Mouse (Mus musculus) regulatory T cell (primary cell): Measurements from ENCODE around the gene Btf3l4.

Experiments
- in situ Hi-C: fragments of 300-600 bp; cut with MboI, MseI; formaldehyde crosslinking; loops from one replicate; pipeline ENCODE4 v1.15.1; 2025; ENCODE audit warnings: high pct_unique_total_duplicates

Gene Btf3l4

DNA sequence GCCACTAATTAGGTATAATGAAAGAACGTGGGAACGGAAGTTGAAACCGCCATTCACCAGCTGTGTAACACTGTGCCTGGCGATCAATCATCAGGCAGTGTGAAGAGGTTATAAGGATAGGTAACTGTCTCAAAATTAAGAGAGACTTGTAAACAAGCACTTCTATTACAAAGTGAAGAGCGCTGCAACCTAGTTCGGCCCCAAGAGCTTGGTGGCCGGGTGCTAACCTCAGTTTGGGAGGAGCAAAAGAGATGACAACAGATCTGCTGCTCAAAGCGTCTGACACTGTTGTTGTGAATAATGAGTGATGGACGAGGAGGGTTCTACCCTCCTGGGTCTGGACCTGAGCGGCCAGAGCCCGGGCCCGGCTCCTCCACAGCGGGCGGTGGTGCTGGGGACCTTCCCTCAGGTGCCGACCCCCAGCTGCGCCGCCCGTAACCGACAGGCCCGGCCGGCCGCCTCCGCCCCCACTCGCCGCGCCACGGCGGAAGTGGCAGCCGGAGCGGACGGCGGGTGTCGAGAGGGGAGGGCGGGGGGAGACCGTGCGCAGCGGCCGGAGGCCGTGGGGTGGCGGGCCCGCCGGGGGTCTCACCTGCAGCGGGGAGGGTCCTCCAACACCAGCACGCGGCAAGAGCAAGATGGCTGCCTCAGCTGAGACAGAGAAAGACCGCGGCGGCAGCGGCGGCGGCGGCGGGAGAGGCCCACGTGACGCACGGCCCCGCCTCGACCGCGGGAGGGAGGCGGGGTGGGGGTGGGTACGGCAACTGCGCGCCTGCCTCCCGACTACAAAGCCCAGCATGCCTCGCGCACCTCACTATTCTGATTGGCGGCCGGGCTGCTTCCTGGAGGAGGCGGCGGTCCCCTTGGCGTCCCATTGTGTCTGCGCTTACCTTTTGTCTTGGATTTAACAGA, at the start of gene Btf3l4:
Gene Btf3l4, minus strand, starts transcription at position 699 of the 912 bp plus-strand sequence.
- in situ Hi-C loops, result no loop called here

GRCm38 (mm10) chr4:108878963-108879822, 45.8 kb upstream of the Btf3l4 start, which contains the start of gene Rab3b:
Rab3b (plus strand) TSS chr4:108879063.
- in situ Hi-C loops, result no loop called here

- in situ Hi-C loops, result no loop called here
These were observed 44.5 kb upstream of the Btf3l4 start for GRCm38 (mm10) chr4:108877901-108878300.

DNA sequence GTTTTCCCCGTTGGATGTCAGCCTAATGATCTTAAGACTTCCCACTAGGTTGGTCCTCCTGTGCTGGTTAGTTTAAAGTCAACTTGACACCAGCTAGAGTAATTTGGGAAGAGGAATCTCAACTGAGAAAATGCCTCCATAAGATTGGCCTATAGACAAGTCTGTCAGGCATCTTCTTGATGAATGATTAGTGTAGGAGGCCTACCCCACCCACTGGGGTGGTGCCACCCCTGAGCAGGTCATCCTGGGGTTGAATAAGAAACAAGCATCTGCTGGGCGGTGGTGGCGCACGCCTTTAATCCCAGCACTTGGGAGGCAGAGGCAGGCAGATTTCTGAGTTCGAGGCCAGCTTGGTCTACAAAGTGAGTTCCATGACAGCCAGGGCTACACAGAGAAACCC, 40.3 kb upstream of the Btf3l4 start:
- in situ Hi-C loops, result no loop called here

GRCm38 (mm10) chr4:108869730-108870374, 36.4 kb upstream of the Btf3l4 start:
- in situ Hi-C loops, result loop anchor here (5.0 kb wide), 2 partner anchors 107 to 297 kb away; no protein-coding TSS in a partner anchor

- in situ Hi-C loops, result loop anchor here (5.0 kb wide), 2 partner anchors 110 to 300 kb away; no protein-coding TSS in a partner anchor
These were observed 33.4 kb upstream of the Btf3l4 start for GRCm38 (mm10) chr4:108866806-108867205.

DNA sequence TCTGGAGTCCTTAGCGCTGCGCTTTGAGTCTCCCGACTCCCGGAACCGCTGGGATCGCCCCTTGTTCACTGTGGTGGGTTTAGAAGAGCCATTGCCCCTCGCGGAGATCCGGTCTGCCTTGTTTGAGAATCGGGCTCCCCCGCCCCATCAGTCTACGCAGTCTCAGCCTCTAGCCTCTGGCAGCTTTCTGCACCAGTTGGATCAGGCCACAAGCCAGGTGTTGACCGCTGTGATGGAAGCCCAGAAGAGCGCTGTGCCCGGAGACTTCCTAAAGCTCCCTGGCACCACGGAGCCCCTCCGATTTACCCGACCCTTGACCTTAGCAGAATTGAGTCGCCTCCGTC, 15.1 kb upstream of the Btf3l4 start, which contains the start of gene A730015C16Rik:
Gene A730015C16Rik, minus strand, starts transcription at position 115 of the 344 bp plus-strand sequence.
- in situ Hi-C loops, result no loop called here

DNA sequence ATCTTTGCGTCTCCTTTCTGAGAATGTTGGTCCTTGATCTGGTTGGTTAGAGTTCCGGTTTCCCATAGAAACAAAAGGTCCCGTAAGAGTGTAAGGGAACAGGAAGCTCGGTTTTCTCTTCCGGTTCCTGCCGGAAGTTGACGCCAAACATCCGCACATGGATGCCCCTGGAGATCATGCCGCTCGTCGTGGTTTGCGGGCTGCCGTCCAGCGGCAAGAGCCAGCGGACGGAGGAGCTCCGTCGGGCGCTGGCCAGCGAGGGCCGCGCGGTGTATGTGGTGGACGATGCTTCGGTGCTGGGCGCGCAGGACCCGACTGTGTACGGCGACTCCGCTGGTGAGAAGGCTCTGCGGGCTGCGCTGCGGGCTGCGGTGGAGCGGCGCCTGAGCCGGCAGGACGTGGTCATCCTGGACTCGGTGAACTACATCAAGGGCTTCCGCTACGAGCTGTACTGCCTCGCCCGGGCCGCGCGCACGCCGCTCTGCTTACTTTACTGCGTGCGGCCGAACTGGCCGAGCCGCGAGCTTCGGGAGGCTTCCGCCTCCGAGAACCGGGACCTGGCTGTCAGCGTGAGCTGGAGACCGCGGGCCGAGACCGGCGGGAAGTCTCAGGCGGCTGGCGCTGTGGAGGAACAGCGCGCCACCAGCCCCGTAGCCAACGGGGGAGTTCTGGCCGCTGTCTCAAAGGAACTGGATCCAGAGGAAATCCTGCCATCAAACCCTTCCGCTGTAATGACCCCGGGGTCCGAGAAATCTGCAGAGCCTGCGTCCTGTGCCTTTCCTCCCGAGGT, 14.5 kb upstream of the Btf3l4 start, which contains the start of gene Kti12:
Gene Kti12, plus strand, starts transcription at position 71 of the 790 bp plus-strand sequence.
- in situ Hi-C loops, result no loop called here

DNA sequence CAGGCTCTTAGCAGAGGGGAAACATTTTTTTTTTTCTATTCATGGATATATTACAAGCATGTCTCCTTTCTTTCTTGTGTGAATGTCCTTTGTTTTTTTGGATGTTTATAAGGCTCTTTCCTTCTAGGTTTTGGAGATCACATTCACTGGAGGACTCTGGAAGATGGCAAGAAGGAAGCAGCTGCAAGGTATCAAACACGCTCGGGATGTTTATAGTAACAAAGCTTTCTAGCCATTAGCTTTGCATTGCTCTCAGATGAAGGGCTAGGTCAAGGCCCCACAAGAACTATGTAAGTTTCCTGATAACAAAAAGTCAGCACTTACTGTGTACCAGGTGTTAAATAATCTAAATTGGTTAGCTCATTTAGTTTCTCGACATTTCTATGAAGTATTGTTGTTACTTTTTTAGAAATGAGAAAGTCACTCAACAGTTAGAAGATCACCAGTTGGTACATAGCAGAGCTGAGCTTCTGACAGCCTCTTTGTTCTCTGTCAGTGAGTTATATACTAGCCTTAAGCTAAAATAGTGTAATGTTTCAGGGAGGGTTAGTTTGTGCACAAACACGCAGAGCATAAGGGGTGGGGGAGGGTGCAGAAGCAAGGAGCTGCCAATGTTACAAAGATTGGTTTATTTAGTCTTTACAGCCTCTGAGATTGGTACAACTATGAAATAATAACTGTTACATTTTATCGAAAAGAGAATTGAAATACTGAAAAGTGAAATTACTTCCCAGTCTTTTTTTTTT, 12.6 kb upstream of the Btf3l4 start:
- in situ Hi-C loops, result no loop called here

GRCm38 (mm10) chr4:108843336-108843735, 9.9 kb upstream of the Btf3l4 start:
- in situ Hi-C loops, result no loop called here

DNA sequence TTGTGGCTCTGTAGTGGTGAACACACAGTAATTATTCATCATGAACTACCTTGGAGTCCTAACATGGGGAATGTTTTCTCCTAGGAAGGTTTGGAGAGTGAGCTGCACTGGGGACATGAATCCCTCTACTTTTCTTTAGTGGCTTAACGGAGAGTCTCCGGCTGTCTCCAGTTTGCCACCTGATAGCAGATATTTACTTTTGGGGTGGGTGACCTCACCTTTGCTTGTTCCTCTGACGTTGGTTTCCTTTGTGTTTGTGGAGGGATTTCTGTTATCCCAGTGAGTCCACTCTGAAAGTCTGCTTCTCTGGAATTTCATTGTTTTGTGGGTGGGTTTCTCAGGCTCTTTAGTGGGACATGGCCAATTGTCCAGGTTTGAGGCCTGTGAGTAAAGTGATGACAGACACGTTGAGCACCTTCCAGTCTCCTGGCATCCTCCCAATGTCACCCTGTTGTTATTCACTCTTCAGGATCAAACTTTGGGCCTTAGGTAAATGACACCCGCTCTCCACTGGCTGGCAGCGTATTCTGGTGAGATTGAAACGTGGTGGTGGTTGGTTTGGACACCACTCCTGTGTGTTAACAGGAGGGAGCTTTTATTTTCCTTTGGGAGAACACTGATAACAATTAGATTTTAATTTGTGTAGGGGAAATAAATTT, 8.6 kb upstream of the Btf3l4 start:
- in situ Hi-C loops, result no loop called here

- in situ Hi-C loops, result no loop called here
These were observed 4.6 kb upstream of the Btf3l4 start for GRCm38 (mm10) chr4:108838031-108838430.

- in situ Hi-C loops, result no loop called here
These were observed 2.1 kb upstream of the Btf3l4 start for GRCm38 (mm10) chr4:108835496-108835895.

DNA sequence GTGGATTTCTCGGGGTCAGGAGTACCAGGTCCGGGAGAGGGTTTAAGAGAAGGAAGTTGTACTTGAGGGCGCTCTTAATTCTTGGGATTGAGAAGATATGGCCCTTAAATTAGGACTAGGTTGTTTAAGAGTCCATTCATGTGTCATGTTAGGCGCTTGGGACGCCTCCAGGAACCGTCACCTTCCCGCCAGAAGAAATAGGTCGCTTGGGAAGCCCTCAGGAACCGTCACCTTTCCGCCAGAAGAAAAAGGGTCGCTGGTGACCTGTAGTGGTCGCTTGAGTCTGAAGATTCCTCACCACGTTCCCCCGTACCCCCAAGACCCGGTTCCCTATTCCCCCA, 1.5 kb upstream of the Btf3l4 start:
- in situ Hi-C loops, result no loop called here

GRCm38 (mm10) chr4:108834115-108834970, 929 bp upstream of the Btf3l4 start, which contains the start of gene Txndc12:
Txndc12 (plus strand) TSS chr4:108834601.
- in situ Hi-C loops, result no loop called here

GRCm38 (mm10) chr4:108833828-108834114, 357 bp upstream of the Btf3l4 start:
- in situ Hi-C loops, result no loop called here

DNA sequence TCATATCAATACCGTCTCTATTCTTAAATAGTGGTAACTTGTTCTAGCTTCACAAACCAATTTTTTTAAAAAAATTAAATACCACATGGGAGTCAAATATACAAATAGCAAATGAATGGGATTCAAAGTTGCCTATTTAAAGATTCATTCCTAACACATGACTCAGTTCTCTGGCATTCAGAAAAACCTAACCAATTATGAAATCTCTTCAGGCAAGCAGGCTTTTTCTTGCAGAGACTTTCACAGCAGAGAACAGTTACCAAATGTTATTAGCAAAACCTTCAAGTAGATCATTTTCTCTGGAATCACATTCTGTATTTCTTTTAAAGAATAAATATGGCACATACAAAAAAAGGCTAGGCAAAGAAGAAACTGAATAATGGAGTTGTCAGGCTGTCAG, 2.7 kb downstream of the Btf3l4 start:
- in situ Hi-C loops, result no loop called here

DNA sequence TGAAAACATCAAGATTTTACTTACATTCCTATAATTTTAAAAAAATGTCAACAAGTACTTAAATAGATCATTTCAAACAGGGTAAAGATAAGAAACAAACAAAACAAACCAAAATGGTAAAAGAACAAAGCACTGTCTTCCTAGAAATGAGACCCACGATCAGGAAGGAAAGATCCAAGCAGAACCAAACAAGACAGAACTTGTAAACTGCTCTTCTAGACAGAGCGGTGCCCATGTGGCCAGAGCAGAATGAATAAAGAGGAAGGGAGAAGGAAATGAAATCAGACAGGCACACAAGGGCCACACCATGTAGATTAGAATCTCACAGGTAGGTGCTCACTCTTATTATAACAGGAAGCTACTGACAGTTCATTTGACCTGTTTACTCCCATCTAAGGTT, 6.8 kb downstream of the Btf3l4 start:
- in situ Hi-C loops, result no loop called here

DNA sequence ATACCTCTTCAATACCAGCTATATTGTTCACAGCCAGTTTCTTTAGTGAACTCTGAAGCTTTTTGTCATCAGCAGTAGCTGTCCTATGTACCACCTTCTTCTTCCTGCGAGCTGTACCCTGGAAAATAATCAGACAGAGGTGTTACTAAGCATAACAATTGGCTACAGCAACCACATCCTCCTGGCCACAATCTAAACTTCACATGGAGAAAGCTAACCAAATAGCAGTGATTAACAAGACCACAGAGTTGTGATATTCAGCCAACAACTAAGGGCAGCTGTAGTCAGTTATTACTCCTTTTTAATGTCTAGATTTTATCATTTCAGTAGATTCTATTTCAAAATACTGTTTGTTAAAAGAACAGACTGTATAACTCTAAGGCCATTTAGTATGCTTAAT, 7.3 kb downstream of the Btf3l4 start:
- in situ Hi-C loops, result no loop called here
